Mouse (Mus musculus): ENCODE measurements around the gene Pcbp3. TPM values are rescaled to one million over a fixed set of nuclear protein-coding genes. Genes with fewer than 3 reads are reported as not detected.

Pcbp3 gene
- polyA plus RNA-seq, 1 experiment from 2014 or later, result 18.9 TPM

GRCm38 (mm10) chr10:76905935-76906341 is 55.7 kb downstream of the Pcbp3 start:
- H3K4me1 ChIP-seq (ENCODE audit: control insufficient read depth, insufficient read depth, low read length), result peaks cover 22% of the 10 kb centered on the region
- H3K27me3 ChIP-seq (replicated peaks; ENCODE audit: control insufficient read depth, insufficient read depth, low read length), result no peaks in the 10 kb centered on the region
- no peak overlapping the region for H3K9ac ChIP-seq (ENCODE audit: low read depth, low read length)
- H3K36me3 ChIP-seq (ENCODE audit: control insufficient read depth, insufficient read depth, low read length), result no peaks in the 10 kb centered on the region
- no peak overlapping the region for H3K4me3 ChIP-seq (ENCODE audit: low read depth, low read length)
- WGBS, result 64% methylated on average over 14 of the region's 14 CpGs
- H3K27ac ChIP-seq (replicated peaks; ENCODE audit: low read depth, low read length), result peak overlapping the region; percentile 22; the same call in 1 of the 2 replicates
- peak; percentile 71; the same call in 1 of the 2 replicates for ATAC-seq (ENCODE audit: low read depth)
- H3K9me3 ChIP-seq (ENCODE audit: control insufficient read depth, low read length), result no peaks in the 10 kb centered on the region
- peak; percentile 59 for DNase-seq (ENCODE audit: low spot score)
- H3K4me2 ChIP-seq (ENCODE audit: low read depth, low read length), result peak overlapping the region; percentile 11; the same call in 1 of the 2 replicates

DNA sequence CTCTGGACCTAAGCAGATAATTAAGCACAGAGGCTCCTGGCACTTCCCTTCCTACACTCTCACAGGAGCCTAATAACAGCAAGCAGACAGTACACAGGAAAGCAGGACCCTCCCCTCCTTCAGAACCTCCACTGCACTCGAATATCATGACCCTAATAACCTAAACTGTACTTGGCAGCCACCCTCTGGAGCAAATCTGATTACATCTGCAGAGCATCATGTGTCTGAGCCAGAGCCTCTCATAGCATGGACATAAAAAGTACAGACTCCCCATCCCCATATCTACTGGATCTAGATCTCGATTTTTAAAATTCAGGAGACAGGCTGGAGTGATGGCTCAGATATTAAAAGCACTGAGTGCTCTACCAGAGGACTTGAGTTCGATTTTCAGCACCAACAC is 58.0 kb downstream of the Pcbp3 start:
- H3K9ac ChIP-seq (ENCODE audit: low read depth, low read length), result no peak overlapping the region
- H3K4me1 ChIP-seq (ENCODE audit: control insufficient read depth, insufficient read depth, low read length), result peaks cover 22% of the 10 kb centered on the region
- no peak overlapping the region for H3K4me2 ChIP-seq (ENCODE audit: low read depth, low read length)
- no peaks in the 10 kb centered on the region for H3K9me3 ChIP-seq (ENCODE audit: control insufficient read depth, low read length)
- ATAC-seq (ENCODE audit: low read depth) (no peak), DNase-seq (ENCODE audit: low spot score) (no peak)
- no peak overlapping the region for H3K4me3 ChIP-seq (ENCODE audit: low read depth, low read length)
- no peaks in the 10 kb centered on the region for H3K36me3 ChIP-seq (ENCODE audit: control insufficient read depth, insufficient read depth, low read length)
- no peak overlapping the region for H3K27ac ChIP-seq (replicated peaks; ENCODE audit: low read depth, low read length)
- H3K27me3 ChIP-seq (replicated peaks; ENCODE audit: control insufficient read depth, insufficient read depth, low read length), result no peaks in the 10 kb centered on the region
- WGBS, result 48% methylated on average over 3 of the region's 3 CpGs

- Histone ChIP-seq H3K9ac (ENCODE audit: low read depth, low read length) (no peak overlapping the region), H3K4me3 (ENCODE audit: low read depth, low read length) (no peak overlapping the region), H3K4me2 (ENCODE audit: low read depth, low read length) (no peak overlapping the region), H3K27ac (replicated peaks; ENCODE audit: low read depth, low read length) (peak overlapping the region; percentile 28; the same call in 1 of the 2 replicates), H3K36me3 (ENCODE audit: control insufficient read depth, insufficient read depth, low read length) (no peaks in the 10 kb centered on the region), H3K9me3 (ENCODE audit: control insufficient read depth, low read length) (no peaks in the 10 kb centered on the region), H3K27me3 (replicated peaks; ENCODE audit: control insufficient read depth, insufficient read depth, low read length) (no peaks in the 10 kb centered on the region), H3K4me1 (ENCODE audit: control insufficient read depth, insufficient read depth, low read length) (peaks cover 22% of the 10 kb centered on the region)
- DNase-seq (ENCODE audit: low spot score) (no peak), ATAC-seq (ENCODE audit: low read depth) (no peak)
- 54% methylated on average over 3 of the region's 3 CpGs for WGBS
These were observed 58.6 kb downstream of the Pcbp3 start for GRCm38 (mm10) chr10:76903099-76903498.

GRCm38 (mm10) chr10:76902588-76902987 is 59.1 kb downstream of the Pcbp3 start:
- Histone ChIP-seq H3K4me3 (ENCODE audit: low read depth, low read length) (no peak overlapping the region), H3K4me2 (ENCODE audit: low read depth, low read length) (no peak overlapping the region), H3K27ac (replicated peaks; ENCODE audit: low read depth, low read length) (peak overlapping the region; percentile 28; the same call in 1 of the 2 replicates), H3K9ac (ENCODE audit: low read depth, low read length) (no peak overlapping the region), H3K9me3 (ENCODE audit: control insufficient read depth, low read length) (no peaks in the 10 kb centered on the region), H3K4me1 (ENCODE audit: control insufficient read depth, insufficient read depth, low read length) (peaks cover 22% of the 10 kb centered on the region), H3K27me3 (replicated peaks; ENCODE audit: control insufficient read depth, insufficient read depth, low read length) (no peaks in the 10 kb centered on the region), H3K36me3 (ENCODE audit: control insufficient read depth, insufficient read depth, low read length) (no peaks in the 10 kb centered on the region)
- ATAC-seq (ENCODE audit: low read depth) (peak; percentile 76), DNase-seq (ENCODE audit: low spot score) (peak; percentile 81)
- WGBS, result 13% methylated on average over 6 of the region's 6 CpGs

DNA sequence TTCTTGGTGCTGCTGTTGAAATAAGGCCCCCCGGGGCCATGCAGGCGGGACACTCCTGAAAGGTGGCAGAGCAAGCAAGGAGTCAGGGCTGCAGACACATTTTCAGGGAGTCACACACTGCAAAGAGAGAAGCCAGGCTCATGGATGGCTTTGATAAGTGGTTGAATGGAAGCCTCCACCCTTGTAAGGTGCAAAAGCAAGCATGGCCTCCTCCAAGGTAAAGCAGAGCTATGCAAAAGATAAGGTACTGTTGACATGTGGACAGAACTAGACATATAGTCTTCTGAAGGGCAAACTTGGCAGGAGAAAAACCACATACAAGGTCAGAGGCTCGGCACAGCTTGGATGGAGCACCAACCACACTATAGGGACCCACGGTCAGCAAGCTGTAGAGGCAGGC is 63.3 kb downstream of the Pcbp3 start:
- no peak for DNase-seq (ENCODE audit: low spot score)
- Histone ChIP-seq H3K9me3 (ENCODE audit: control insufficient read depth, low read length) (peaks cover 8% of the 10 kb centered on the region; the same call in 1 of the 2 replicates), H3K9ac (ENCODE audit: low read depth, low read length) (no peak overlapping the region), H3K27ac (replicated peaks; ENCODE audit: low read depth, low read length) (no peak overlapping the region), H3K4me1 (ENCODE audit: control insufficient read depth, insufficient read depth, low read length) (peaks cover 14% of the 10 kb centered on the region), H3K4me2 (ENCODE audit: low read depth, low read length) (no peak overlapping the region), H3K4me3 (ENCODE audit: low read depth, low read length) (no peak overlapping the region), H3K36me3 (ENCODE audit: control insufficient read depth, insufficient read depth, low read length) (no peaks in the 10 kb centered on the region), H3K27me3 (replicated peaks; ENCODE audit: control insufficient read depth, insufficient read depth, low read length) (no peaks in the 10 kb centered on the region)
- 90% methylated on average over 4 of the region's 4 CpGs for WGBS
- ATAC-seq (ENCODE audit: low read depth), result no peak

- Histone ChIP-seq H3K4me3 (ENCODE audit: low read depth, low read length) (no peak overlapping the region), H3K9me3 (ENCODE audit: control insufficient read depth, low read length) (peaks cover 8% of the 10 kb centered on the region; the same call in 1 of the 2 replicates), H3K27ac (replicated peaks; ENCODE audit: low read depth, low read length) (no peak overlapping the region), H3K4me2 (ENCODE audit: low read depth, low read length) (no peak overlapping the region), H3K4me1 (ENCODE audit: control insufficient read depth, insufficient read depth, low read length) (no peaks in the 10 kb centered on the region), H3K27me3 (replicated peaks; ENCODE audit: control insufficient read depth, insufficient read depth, low read length) (no peaks in the 10 kb centered on the region), H3K9ac (ENCODE audit: low read depth, low read length) (no peak overlapping the region), H3K36me3 (ENCODE audit: control insufficient read depth, insufficient read depth, low read length) (no peaks in the 10 kb centered on the region)
- ATAC-seq (ENCODE audit: low read depth) (no peak), DNase-seq (ENCODE audit: low spot score) (no peak)
- WGBS, result 95% methylated on average over 2 of the region's 2 CpGs
These were observed 70.2 kb downstream of the Pcbp3 start for GRCm38 (mm10) chr10:76891456-76891855.

- no peaks in the 10 kb centered on the region for H3K36me3 ChIP-seq (ENCODE audit: control insufficient read depth, insufficient read depth, low read length)
- DNase-seq (ENCODE audit: low spot score), result no peak
- WGBS, result 85% methylated on average over 3 of the region's 3 CpGs
- ATAC-seq (ENCODE audit: low read depth), result no peak
- H3K4me1 ChIP-seq (ENCODE audit: control insufficient read depth, insufficient read depth, low read length), result 0 out of 2 replicates have a peak, but pooled peaks cover 4% of the 10 kb centered on the region
- H3K9ac ChIP-seq (ENCODE audit: low read depth, low read length), result no peak overlapping the region
- H3K4me2 ChIP-seq (ENCODE audit: low read depth, low read length), result no peak overlapping the region
- H3K27me3 ChIP-seq (replicated peaks; ENCODE audit: control insufficient read depth, insufficient read depth, low read length), result no peaks in the 10 kb centered on the region
- H3K27ac ChIP-seq (replicated peaks; ENCODE audit: low read depth, low read length), result no peak overlapping the region
- H3K9me3 ChIP-seq (ENCODE audit: control insufficient read depth, low read length), result no peaks in the 10 kb centered on the region
- H3K4me3 ChIP-seq (ENCODE audit: low read depth, low read length), result no peak overlapping the region
These were observed 78.0 kb downstream of the Pcbp3 start for GRCm38 (mm10) chr10:76883442-76884244.

DNA sequence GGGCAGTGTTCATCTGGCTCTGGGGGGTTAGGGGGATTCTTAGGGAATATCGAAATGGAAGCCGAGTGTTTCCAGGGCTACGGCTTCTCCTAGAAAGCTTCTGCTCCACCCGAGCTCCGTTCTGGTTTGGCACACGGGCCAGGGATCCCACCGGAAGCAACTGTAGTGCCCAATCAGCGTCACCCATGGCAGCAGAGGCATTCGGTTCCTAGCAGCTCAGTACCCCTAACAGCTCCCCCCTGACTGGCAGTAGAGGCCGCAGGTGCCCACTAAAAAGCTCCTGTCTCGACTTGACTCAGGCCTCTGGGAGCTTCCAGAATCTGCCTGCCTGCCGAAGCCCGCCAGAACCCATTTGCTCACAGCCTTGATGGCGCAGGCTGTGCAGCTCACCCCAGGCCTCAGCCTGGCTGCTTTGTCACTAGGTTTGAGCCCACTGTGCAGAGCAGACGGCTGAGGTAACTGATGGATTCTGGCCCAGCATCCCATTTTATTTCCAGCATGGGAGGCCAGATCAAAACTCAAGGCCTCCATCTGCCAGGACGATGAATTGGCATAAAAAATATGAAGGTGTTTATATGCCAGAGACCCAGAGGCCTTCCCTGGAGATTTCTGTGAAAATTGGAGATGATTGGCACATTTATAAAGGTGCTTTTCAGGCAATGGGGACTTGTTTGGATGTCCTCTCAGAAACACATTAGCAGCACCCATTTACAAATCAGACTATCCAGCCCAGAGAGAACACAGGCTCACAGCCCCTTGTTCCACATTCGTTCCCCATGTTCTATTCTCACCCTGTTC is 78.8 kb downstream of the Pcbp3 start:
- no peak overlapping the region for H3K9ac ChIP-seq (ENCODE audit: low read depth, low read length)
- no peaks in the 10 kb centered on the region for H3K27me3 ChIP-seq (replicated peaks; ENCODE audit: control insufficient read depth, insufficient read depth, low read length)
- 0 out of 2 replicates have a peak, but pooled peaks cover 4% of the 10 kb centered on the region for H3K4me1 ChIP-seq (ENCODE audit: control insufficient read depth, insufficient read depth, low read length)
- H3K4me2 ChIP-seq (ENCODE audit: low read depth, low read length), result no peak overlapping the region
- ATAC-seq (ENCODE audit: low read depth) (no peak), DNase-seq (ENCODE audit: low spot score) (no peak)
- no peaks in the 10 kb centered on the region for H3K9me3 ChIP-seq (ENCODE audit: control insufficient read depth, low read length)
- no peak overlapping the region for H3K4me3 ChIP-seq (ENCODE audit: low read depth, low read length)
- no peak overlapping the region for H3K27ac ChIP-seq (replicated peaks; ENCODE audit: low read depth, low read length)
- 67% methylated on average over 17 of the region's 17 CpGs for WGBS
- no peaks in the 10 kb centered on the region for H3K36me3 ChIP-seq (ENCODE audit: control insufficient read depth, insufficient read depth, low read length)
